Mouse (Mus musculus) left cerebral cortex, adult 8-10 months (tissue): ENCODE data around the gene Ahcyl2. TPM values are rescaled to one million over a fixed set of nuclear protein-coding genes. Genes with fewer than 3 reads are reported as not detected.

Experiments
- total RNA-seq, 4 experiments: library from RNA; stranded (reverse); gene quantifications; 2 replicates each; pipeline ENCODE4 v1.2.4; 2022

The Ahcyl2 gene
- total RNA-seq, 4 experiments from 2014 or later, result 128 to 171 (median 150) TPM

Other genes with a start within 250 kb of the Ahcyl2 start
- 10 to 100 TPM in 1 of 4 experiments, 1 to 10 TPM in 3; 4.7 to 10.3 (median 6.5) TPM for gene Irf5, start 241.4 kb upstream of the Ahcyl2 start, total RNA-seq
- gene Tnpo3, start 158.1 kb upstream of the Ahcyl2 start, total RNA-seq, result 10 to 100 TPM; 64.5 to 75.1 (median 70.3) TPM
- gene Tspan33, start 73.8 kb upstream of the Ahcyl2 start, total RNA-seq, result 10 to 100 TPM; 19.8 to 26.5 (median 21.7) TPM
- gene Smo, start 32.5 kb upstream of the Ahcyl2 start, total RNA-seq, result 10 to 100 TPM; 10.5 to 11.9 (median 11.0) TPM
- 10 to 100 TPM; 37.7 to 60.0 (median 42.6) TPM for gene Strip2, start 149.0 kb downstream of the Ahcyl2 start, total RNA-seq